Mouse (Mus musculus): ENCODE data around the gene Men1. TPM values are rescaled to one million over a fixed set of nuclear protein-coding genes. Genes with fewer than 3 reads are reported as not detected.

The Men1 gene
- total and polyA plus RNA-seq, 3 experiments, result 13.9 to 19.4 (median 14.0) TPM

DNA sequence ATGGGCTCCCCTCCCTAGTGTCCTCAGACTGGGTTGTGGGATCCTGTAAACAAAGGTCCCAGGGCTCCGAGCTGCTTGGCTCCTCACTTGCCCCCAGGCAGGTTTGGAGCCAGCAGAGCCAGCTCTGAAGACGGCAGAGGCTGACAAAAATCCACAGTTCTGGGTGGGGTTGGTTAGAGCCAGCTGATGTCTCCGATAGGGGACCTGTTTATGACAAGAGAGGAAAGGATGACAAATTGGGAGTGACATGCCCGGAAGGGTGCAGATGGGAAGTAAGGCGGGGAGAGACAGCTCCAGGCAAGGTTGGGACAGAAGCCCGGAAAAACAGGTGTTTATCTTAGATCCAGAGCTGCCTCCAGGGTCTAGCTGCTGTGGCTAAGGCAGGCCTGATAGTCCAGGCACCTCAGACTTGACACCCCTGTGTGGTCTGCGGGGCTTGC, 34.4 kb upstream of the Men1 start:
- no peaks in the 10 kb centered on the region for H3K27me3 ChIP-seq (ENCODE audit: control insufficient read depth, insufficient read depth, low read length)
- H3K36me3 ChIP-seq (ENCODE audit: control insufficient read depth, insufficient read depth, low read length), result peaks cover 41% of the 10 kb centered on the region
- no peaks in the 10 kb centered on the region; the same call in 1 of the 2 replicates for H3K79me2 ChIP-seq (replicated peaks; ENCODE audit: control insufficient read depth, insufficient read depth, low read length)

DNA sequence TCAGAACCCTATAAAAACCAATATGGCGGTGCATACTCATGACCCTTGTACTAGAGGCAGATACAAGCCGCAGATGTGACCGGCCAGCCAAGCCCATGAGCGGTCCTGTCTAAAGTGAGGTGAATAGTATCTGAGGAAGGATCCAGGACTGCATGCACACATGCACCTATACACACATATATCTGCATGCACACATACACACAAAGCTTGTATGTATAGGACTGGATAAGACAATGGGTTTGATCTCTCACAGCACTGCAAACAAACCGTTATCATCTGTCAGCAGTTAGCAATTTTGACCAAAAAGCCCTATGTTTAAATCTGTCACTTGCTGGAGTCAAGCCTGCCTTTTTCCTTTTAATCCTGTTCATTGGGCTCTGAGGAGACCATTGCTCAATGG, 32.7 kb upstream of the Men1 start:
- TF ChIP-seq EP300 (IDR thresholded peaks at IDR 0.05; ENCODE audit: insufficient read depth, low read depth, low read length), result no peak
- TF ChIP-seq POLR2A (IDR thresholded peaks at IDR 0.05; ENCODE audit: insufficient read depth, low read depth, low read length), result no peak
- no peak for TF ChIP-seq CTCF (IDR thresholded peaks at IDR 0.05)
- WGBS, result 81% methylated on average over 5 of the region's 5 CpGs

More for the DNA sequence above, 34.4 kb upstream of the Men1 start:
- Histone ChIP-seq H3K9ac (ENCODE audit: low read depth, low read length) (peak overlapping the region; percentile 35; the same call in 1 of the 2 replicates), H3K27ac (peak overlapping the region; percentile 97), H3K4me1 (ENCODE audit: control insufficient read depth, insufficient read depth, low read length) (peaks cover 57% of the 10 kb centered on the region), H3K4me3 (no peak overlapping the region)
- intact Hi-C loops (cut with DNase I), result loop anchor here (1.0 kb wide), 1 partner anchor 12 kb away; no protein-coding TSS in a partner anchor
- 31% methylated on average over 7 of the region's 7 CpGs for WGBS
- TF ChIP-seq CTCF (IDR thresholded peaks at IDR 0.05) (no peak), POLR2A (IDR thresholded peaks at IDR 0.05; ENCODE audit: insufficient read depth, low read depth, low read length) (peak; percentile 63), EP300 (IDR thresholded peaks at IDR 0.05; ENCODE audit: insufficient read depth, low read depth, low read length) (peak; percentile 97)
- peak; percentile 69 to 79 for DNase-seq

DNA sequence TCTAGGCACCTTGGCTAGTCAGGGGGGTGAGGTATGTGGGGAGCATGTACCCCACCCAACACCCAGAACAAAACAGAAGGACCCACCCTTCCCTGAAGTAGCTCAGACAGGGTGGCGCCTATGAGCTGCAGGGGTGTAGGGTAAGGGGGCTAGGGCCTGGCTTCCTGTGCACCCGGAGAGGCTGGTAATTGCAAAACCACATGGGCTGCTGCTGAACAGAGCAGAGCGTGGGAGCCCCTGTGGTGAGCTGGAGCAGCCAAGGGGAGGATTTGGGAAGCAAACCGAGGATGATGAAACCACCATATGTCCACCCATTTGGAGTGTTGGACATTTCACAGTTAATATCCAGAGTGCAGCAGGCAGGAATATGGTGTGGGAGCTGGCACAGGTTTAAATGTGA, 32.3 kb upstream of the Men1 start:
- no peaks in the 10 kb centered on the region for H3K79me2 ChIP-seq (replicated peaks; ENCODE audit: control insufficient read depth, insufficient read depth, low read length)
- 22% methylated on average over 4 of the region's 4 CpGs for WGBS
- DNase-seq, result peak; percentile 78 to 84
- H3K4me1 ChIP-seq (ENCODE audit: control insufficient read depth, insufficient read depth, low read length), result peaks cover 46% of the 10 kb centered on the region
- intact Hi-C loops (cut with DNase I), result loop anchor here (1.0 kb wide), 1 partner anchor 26 kb away; the partner anchor contains the start of gene Ehd1
- peak overlapping the region; percentile 97 for H3K27ac ChIP-seq
- no peak overlapping the region for H3K4me3 ChIP-seq
- H3K36me3 ChIP-seq (ENCODE audit: control insufficient read depth, insufficient read depth, low read length), result peaks cover 26% of the 10 kb centered on the region
- 0 out of 2 replicates have a peak overlapping the region, but pooled peaks have one; percentile 13 for H3K9ac ChIP-seq (ENCODE audit: low read depth, low read length)
- TF ChIP-seq EP300 (IDR thresholded peaks at IDR 0.05; ENCODE audit: insufficient read depth, low read depth, low read length) (peak; percentile 98), POLR2A (IDR thresholded peaks at IDR 0.05; ENCODE audit: insufficient read depth, low read depth, low read length) (peak; percentile 57; the same call in 1 of the 2 replicates), CTCF (IDR thresholded peaks at IDR 0.05) (peak; percentile 39)
- H3K27me3 ChIP-seq (ENCODE audit: control insufficient read depth, insufficient read depth, low read length), result no peaks in the 10 kb centered on the region

More for the DNA sequence above, 32.7 kb upstream of the Men1 start:
- DNase-seq, result peak in 1 of 2 experiments; percentile 27
- H3K27ac ChIP-seq, result peak overlapping the region; percentile 97
- H3K79me2 ChIP-seq (replicated peaks; ENCODE audit: control insufficient read depth, insufficient read depth, low read length), result no peaks in the 10 kb centered on the region
- H3K4me3 ChIP-seq, result no peak overlapping the region
- H3K36me3 ChIP-seq (ENCODE audit: control insufficient read depth, insufficient read depth, low read length), result peaks cover 27% of the 10 kb centered on the region
- peaks cover 49% of the 10 kb centered on the region for H3K4me1 ChIP-seq (ENCODE audit: control insufficient read depth, insufficient read depth, low read length)
- H3K27me3 ChIP-seq (ENCODE audit: control insufficient read depth, insufficient read depth, low read length), result no peaks in the 10 kb centered on the region
- no peak overlapping the region for H3K9ac ChIP-seq (ENCODE audit: low read depth, low read length)
- intact Hi-C loops (cut with DNase I), result loop anchor here (1.0 kb wide), 1 partner anchor 26 kb away; the partner anchor contains the start of gene Ehd1

DNA sequence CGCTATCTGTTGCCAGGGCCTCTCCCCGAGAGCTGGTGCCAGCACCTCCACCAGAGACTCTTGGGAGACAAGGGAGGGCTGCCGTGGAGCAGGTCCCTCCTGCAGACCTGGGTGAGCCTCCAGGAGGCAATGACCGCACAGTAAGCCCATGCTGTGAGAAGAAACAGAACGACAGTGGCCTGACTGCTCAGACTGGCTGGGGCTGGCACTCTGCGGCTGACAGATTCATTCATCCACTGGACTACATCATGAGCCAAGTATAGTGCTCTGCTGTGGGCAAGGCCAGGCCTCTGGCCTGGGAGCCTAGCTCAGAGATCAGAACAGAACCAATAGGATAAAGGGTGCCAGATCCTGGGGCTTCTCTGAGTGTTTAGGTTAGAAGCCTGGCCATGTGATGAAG, 30.9 kb upstream of the Men1 start:
- no peaks in the 10 kb centered on the region for H3K79me2 ChIP-seq (replicated peaks; ENCODE audit: control insufficient read depth, insufficient read depth, low read length)
- no peak overlapping the region; the same call in 1 of the 2 replicates for H3K9ac ChIP-seq (ENCODE audit: low read depth, low read length)
- peaks cover 17% of the 10 kb centered on the region for H3K36me3 ChIP-seq (ENCODE audit: control insufficient read depth, insufficient read depth, low read length)
- H3K4me1 ChIP-seq (ENCODE audit: control insufficient read depth, insufficient read depth, low read length), result peaks cover 38% of the 10 kb centered on the region
- no peak for TF ChIP-seq CTCF (IDR thresholded peaks at IDR 0.05)
- no peak for TF ChIP-seq EP300 (IDR thresholded peaks at IDR 0.05; ENCODE audit: insufficient read depth, low read depth, low read length)
- no peak for TF ChIP-seq POLR2A (IDR thresholded peaks at IDR 0.05; ENCODE audit: insufficient read depth, low read depth, low read length)
- intact Hi-C loops (cut with DNase I), result loop anchor here (1.0 kb wide), 1 partner anchor 36 kb away; no protein-coding TSS in a partner anchor
- no peak overlapping the region for H3K4me3 ChIP-seq
- no peaks in the 10 kb centered on the region for H3K27me3 ChIP-seq (ENCODE audit: control insufficient read depth, insufficient read depth, low read length)
- DNase-seq, result peak in 1 of 2 experiments; percentile 52
- peak overlapping the region; percentile 97 for H3K27ac ChIP-seq
- 55% methylated on average over 6 of the region's 6 CpGs for WGBS

DNA sequence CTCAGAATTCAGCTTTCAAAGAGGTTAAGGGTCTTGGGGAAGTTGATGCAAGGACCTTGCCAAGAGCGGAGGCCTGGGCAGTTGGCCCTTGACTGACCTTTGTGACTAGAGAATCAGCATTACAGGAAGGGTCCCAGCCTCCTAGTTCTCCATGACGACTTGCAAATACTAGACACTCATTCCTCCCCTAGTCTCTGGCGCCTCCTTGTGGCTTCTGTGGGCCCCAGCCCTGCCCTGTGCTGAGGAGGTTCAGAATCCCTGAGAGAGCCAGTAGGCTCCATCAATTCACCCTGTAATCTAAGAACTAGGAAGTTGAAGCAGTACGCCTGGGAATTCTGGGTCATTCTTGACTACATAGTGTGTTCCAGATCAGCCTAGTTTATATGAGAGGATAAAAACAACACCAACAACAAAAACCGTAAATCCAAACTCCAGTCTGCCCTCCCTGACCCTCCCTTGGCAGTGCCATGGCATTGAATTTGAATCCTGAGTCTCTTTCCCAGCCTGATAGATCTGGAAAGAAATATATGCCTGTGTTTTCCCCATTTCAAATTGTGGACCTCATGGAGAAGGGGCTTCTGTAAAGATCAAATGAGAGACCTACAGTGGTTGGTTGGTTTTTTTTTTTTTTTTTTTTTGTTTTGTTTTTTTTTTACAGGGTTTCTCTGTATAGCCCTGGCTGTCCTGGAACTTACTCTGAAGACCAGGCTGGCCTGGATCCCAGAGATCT, 29.8 kb upstream of the Men1 start:
- Histone ChIP-seq H3K79me2 (replicated peaks; ENCODE audit: control insufficient read depth, insufficient read depth, low read length) (no peaks in the 10 kb centered on the region), H3K4me3 (no peak overlapping the region), H3K36me3 (ENCODE audit: control insufficient read depth, insufficient read depth, low read length) (peaks cover 12% of the 10 kb centered on the region), H3K27ac (peak overlapping the region; percentile 97), H3K4me1 (ENCODE audit: control insufficient read depth, insufficient read depth, low read length) (peaks cover 28% of the 10 kb centered on the region), H3K27me3 (ENCODE audit: control insufficient read depth, insufficient read depth, low read length) (no peaks in the 10 kb centered on the region), H3K9ac (ENCODE audit: low read depth, low read length) (no peak overlapping the region)
- DNase-seq, result peak; percentile 89 to 93
- intact Hi-C loops (cut with DNase I), result loop anchor here (1.0 kb wide), 1 partner anchor 37 kb away; no protein-coding TSS in a partner anchor
- TF ChIP-seq EP300 (IDR thresholded peaks at IDR 0.05; ENCODE audit: insufficient read depth, low read depth, low read length) (peak; percentile 99), CTCF (IDR thresholded peaks at IDR 0.05) (no peak), POLR2A (IDR thresholded peaks at IDR 0.05; ENCODE audit: insufficient read depth, low read depth, low read length) (0 out of 2 replicates have a peak, but pooled peaks have one; percentile 9)
- 15% methylated on average over 5 of the region's 5 CpGs for WGBS

All from heart, adult 2 months (tissue).